Mouse (Mus musculus) myocyte (in vitro differentiated cells): Measurements from ENCODE around the gene Col4a1. TPM values are rescaled to one million over a fixed set of nuclear protein-coding genes. Genes with fewer than 3 reads are reported as not detected.

Source experiments
- H3K27me3 ChIP-seq: one replicate; pipeline ENCODE4 v1.6.1; 2011; ENCODE audit not compliant: control insufficient read depth, insufficient read depth, insufficient read length
- H3K36me3 ChIP-seq: one replicate; pipeline ENCODE4 v1.6.1; 2011; ENCODE audit not compliant: control insufficient read depth, insufficient read depth
- H3K4me2 ChIP-seq: one replicate; pipeline ENCODE4 v1.6.1; 2011; ENCODE audit warnings: low read depth, control low read depth
- H3K4me3 ChIP-seq: one replicate; pipeline ENCODE4 v1.5.1; 2011; ENCODE audit warnings: mild to moderate bottlenecking, control low read depth, moderate library complexity
- H3K79me2 ChIP-seq: one replicate; pipeline ENCODE4 v1.6.1; 2011; ENCODE audit not compliant: control insufficient read depth, insufficient read depth
- H3ac ChIP-seq: one replicate; pipeline ENCODE4 v1.6.1; 2011; ENCODE audit not compliant: control insufficient read depth, insufficient read length
- CEBPB ChIP-seq: IDR thresholded peaks from 2 replicates; pipeline ENCODE4 v1.6.1; 2011; ENCODE audit warnings: mild to moderate bottlenecking, moderate library complexity; ENCODE audit not compliant: poor library complexity, insufficient read depth, severe bottlenecking
- E2F4 ChIP-seq: IDR thresholded peaks from one replicate; pipeline ENCODE4 v1.6.1; 2011; ENCODE audit warnings: mild to moderate bottlenecking, control low read depth, moderate library complexity; ENCODE audit not compliant: insufficient read depth
- MAX ChIP-seq: IDR thresholded peaks from one replicate; pipeline ENCODE4 v1.6.1; 2011; ENCODE audit warnings: low read depth, mild to moderate bottlenecking, control low read depth
- MYOD1 ChIP-seq, 3 experiments: IDR thresholded peaks; one replicate each; pipeline ENCODE4 v1.6.1; 2011; ENCODE audit warnings: control low read depth in 2 of 3, low read depth in 2 of 3, mild to moderate bottlenecking in 2 of 3, moderate library complexity in 1 of 3; ENCODE audit not compliant: insufficient read length in 2 of 3, control insufficient read depth in 1 of 3
- MYOG ChIP-seq, 3 experiments: IDR thresholded peaks; one replicate each; pipeline ENCODE4 v1.6.1; 2011; ENCODE audit warnings: control low read depth in 2 of 3, low read depth in 2 of 3, mild to moderate bottlenecking in 2 of 3; ENCODE audit not compliant: insufficient read length in 2 of 3, control insufficient read depth in 1 of 3, insufficient read depth in 1 of 3
- POLR2A ChIP-seq: IDR thresholded peaks from one replicate; pipeline ENCODE4 v1.6.1; 2011; ENCODE audit warnings: low read depth, mild to moderate bottlenecking, control low read depth, moderate library complexity; ENCODE audit not compliant: insufficient read length
- POLR2AphosphoS2 ChIP-seq: IDR thresholded peaks from one replicate; pipeline ENCODE4 v1.6.1; 2011; ENCODE audit warnings: low read depth, control low read depth; ENCODE audit not compliant: insufficient read length
- REST ChIP-seq: IDR thresholded peaks from one replicate; pipeline ENCODE4 v1.6.1; 2011; ENCODE audit warnings: mild to moderate bottlenecking, control low read depth, moderate library complexity; ENCODE audit not compliant: insufficient read depth, insufficient read length
- SRF ChIP-seq: IDR thresholded peaks from one replicate; pipeline ENCODE4 v1.6.1; 2011; ENCODE audit warnings: low read depth; ENCODE audit not compliant: control insufficient read depth, insufficient read length
- TCF12 ChIP-seq: IDR thresholded peaks from one replicate; pipeline ENCODE4 v1.6.1; 2011; ENCODE audit warnings: mild to moderate bottlenecking, control low read depth; ENCODE audit not compliant: poor library complexity, insufficient read depth, severe bottlenecking
- TCF3 ChIP-seq: IDR thresholded peaks from one replicate; pipeline ENCODE4 v1.6.1; 2011; ENCODE audit warnings: low read depth, control low read depth; ENCODE audit not compliant: insufficient read length
- USF1 ChIP-seq: IDR thresholded peaks from one replicate; pipeline ENCODE4 v1.6.1; 2011; ENCODE audit warnings: low read depth, mild to moderate bottlenecking, control low read depth, moderate library complexity
- polyA plus RNA-seq: library from polyadenylated mRNA; unstranded; fragments of >200 nt; fragmentation: generic; extraction: Trizol; gene quantifications from one replicate; pipeline ENCODE4 v1.2.1, GENCODE M21; 2012; ENCODE audit warnings: missing spikeins

Gene Col4a1
- polyA plus RNA-seq, 1 experiment, result 34.8 TPM

DNA sequence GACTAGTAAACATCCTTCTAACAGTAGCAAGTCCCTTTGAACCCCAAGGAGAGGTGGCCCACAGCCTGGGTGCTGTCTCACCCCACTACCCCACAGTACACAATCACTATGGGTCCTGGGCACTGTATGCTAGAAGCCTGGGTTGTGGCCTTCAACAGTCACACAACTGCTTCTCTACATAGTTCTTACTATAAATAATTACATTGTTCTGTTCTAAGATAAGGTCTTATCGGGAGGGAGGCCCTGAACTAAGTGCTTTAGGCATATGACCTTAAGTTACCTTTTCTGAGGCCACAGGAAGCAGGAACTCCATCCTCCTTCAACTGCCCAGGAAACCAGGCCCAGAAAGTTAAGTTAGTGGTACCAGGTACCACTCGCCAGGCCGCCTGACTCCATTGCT lies 21.9 kb upstream of the Col4a1 start:
- H3K27me3 ChIP-seq, result no peaks in the 10 kb centered on the region
- peaks cover 5% of the 10 kb centered on the region for H3K79me2 ChIP-seq
- no peak overlapping the region for H3K4me3 ChIP-seq
- H3ac ChIP-seq, result no peak overlapping the region
- no peaks in the 10 kb centered on the region for H3K36me3 ChIP-seq
- no peak for TF ChIP-seq SRF
- TF ChIP-seq TCF3, result no peak
- no peak for TF ChIP-seq REST
- TF ChIP-seq CEBPB, result no peak
- no peak for TF ChIP-seq TCF12
- TF ChIP-seq MAX, result no peak
- TF ChIP-seq E2F4, result no peak
- no peak for TF ChIP-seq POLR2A
- TF ChIP-seq MYOD1 (IDR thresholded peaks at IDR 0.05; ENCODE audit: control insufficient read depth in 1 of 3, insufficient read length in 2 of 3, low read depth in 2 of 3), result no peak
- no peak for TF ChIP-seq MYOG (IDR thresholded peaks at IDR 0.05; ENCODE audit: control insufficient read depth in 1 of 3, insufficient read depth in 1 of 3, insufficient read length in 2 of 3, low read depth in 2 of 3)
- no peak for TF ChIP-seq USF1
- H3K4me2 ChIP-seq, result no peak overlapping the region

DNA sequence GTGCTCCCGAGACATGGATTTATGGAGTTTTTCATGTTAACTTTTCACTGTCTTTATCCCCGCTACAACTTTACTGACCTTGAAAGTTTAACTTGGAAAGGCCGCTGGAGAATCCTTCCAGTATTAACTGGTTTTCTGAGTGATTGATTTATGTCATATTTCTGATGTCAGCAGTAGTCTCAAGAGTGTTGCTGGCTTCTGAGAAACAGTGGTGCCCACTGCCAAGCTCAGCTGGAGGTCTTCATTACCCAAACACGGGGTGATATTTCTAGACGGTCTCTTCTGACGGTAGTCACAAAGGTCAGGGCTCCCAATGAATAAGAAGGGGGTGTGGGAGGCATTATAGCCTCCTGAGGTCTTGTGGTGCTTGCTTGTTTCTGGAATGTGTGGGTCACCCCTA lies 21.1 kb upstream of the Col4a1 start:
- no peak overlapping the region for H3K4me3 ChIP-seq
- no peak overlapping the region for H3K4me2 ChIP-seq
- H3K36me3 ChIP-seq, result no peaks in the 10 kb centered on the region
- TF ChIP-seq TCF12 (no peak), POLR2A (no peak), REST (no peak), TCF3 (no peak), SRF (no peak), MAX (no peak), USF1 (no peak), POLR2AphosphoS2 (no peak), MYOG (IDR thresholded peaks at IDR 0.05; ENCODE audit: control insufficient read depth in 1 of 3, insufficient read depth in 1 of 3, insufficient read length in 2 of 3, low read depth in 2 of 3) (no peak)
- H3K27me3 ChIP-seq, result no peaks in the 10 kb centered on the region
- H3ac ChIP-seq, result no peak overlapping the region
- H3K79me2 ChIP-seq, result peaks cover 5% of the 10 kb centered on the region

DNA sequence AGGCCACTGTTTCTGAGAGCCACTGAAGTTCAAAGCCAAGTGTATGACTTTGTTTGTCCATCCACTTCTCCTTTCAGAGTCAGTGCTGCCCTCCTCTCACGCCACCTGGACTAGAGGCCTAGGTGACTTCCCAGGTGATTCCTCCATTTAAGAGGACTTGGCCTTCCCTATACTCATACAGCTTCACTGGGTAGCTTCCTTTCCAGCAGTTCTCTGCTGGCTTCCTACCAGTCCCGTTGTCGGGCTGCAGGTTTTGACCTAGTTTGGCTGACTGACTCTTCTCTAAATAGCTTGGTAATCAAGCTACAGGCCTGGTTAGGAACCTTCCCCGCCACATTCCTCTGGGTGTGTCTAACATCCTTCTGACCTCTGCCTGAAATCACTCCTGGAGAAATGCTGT lies 18.9 kb upstream of the Col4a1 start:
- no peaks in the 10 kb centered on the region for H3K27me3 ChIP-seq
- H3K36me3 ChIP-seq, result no peaks in the 10 kb centered on the region
- H3ac ChIP-seq, result no peak overlapping the region
- no peak overlapping the region for H3K4me3 ChIP-seq
- TF ChIP-seq USF1 (no peak), MAX (no peak), TCF3 (no peak), MYOD1 (IDR thresholded peaks at IDR 0.05; ENCODE audit: control insufficient read depth in 1 of 3, insufficient read length in 2 of 3, low read depth in 2 of 3) (no peak), TCF12 (no peak), REST (no peak), CEBPB (no peak), POLR2A (no peak), MYOG (IDR thresholded peaks at IDR 0.05; ENCODE audit: control insufficient read depth in 1 of 3, insufficient read depth in 1 of 3, insufficient read length in 2 of 3, low read depth in 2 of 3) (no peak)
- H3K79me2 ChIP-seq, result peaks cover 5% of the 10 kb centered on the region
- H3K4me2 ChIP-seq, result no peak overlapping the region

DNA sequence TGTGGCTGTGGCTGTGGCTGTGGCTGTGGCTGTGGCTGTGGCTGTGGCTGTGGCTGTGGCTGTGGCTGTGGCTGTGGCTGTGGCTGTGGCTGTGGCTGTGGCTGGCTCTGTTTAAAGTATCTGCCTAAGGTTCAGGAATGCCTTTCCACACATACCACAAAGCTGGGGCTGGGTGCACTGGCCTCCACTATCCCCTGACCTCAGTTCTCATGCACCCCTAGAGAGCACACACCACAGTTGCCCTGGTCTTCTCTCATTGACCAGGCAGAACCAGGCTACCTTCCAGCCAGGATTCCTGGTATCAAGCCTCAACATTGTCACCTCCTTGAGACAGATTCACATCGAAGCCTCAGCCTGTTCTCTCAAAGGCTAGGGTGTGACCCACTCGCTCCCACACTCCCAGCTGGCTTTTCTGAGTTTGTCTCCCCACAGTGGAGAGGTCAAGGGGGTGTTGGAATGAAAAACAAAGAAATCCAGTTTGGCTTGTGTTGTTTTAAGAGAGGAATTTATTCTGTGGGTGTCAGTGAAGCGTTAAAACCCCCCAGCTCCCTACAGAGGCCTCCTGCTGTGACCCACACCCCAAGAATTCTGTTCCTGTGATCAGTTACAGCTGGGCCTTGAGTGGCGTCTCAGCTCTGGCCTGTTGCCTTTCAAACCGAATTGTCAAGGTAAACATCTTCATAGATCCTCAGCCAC lies 15.2 kb upstream of the Col4a1 start:
- Histone ChIP-seq H3K4me2 (no peak overlapping the region), H3K4me3 (no peak overlapping the region), H3K36me3 (no peaks in the 10 kb centered on the region), H3ac (no peak overlapping the region), H3K27me3 (no peaks in the 10 kb centered on the region), H3K79me2 (peaks cover 4% of the 10 kb centered on the region)
- TF ChIP-seq POLR2A (no peak), CEBPB (no peak), USF1 (no peak), MYOD1 (IDR thresholded peaks at IDR 0.05; ENCODE audit: control insufficient read depth in 1 of 3, insufficient read length in 2 of 3, low read depth in 2 of 3) (no peak), TCF3 (no peak), SRF (no peak), POLR2AphosphoS2 (no peak), REST (no peak), MYOG (IDR thresholded peaks at IDR 0.05; ENCODE audit: control insufficient read depth in 1 of 3, insufficient read depth in 1 of 3, insufficient read length in 2 of 3, low read depth in 2 of 3) (no peak), MAX (no peak), TCF12 (no peak), E2F4 (no peak)

DNA sequence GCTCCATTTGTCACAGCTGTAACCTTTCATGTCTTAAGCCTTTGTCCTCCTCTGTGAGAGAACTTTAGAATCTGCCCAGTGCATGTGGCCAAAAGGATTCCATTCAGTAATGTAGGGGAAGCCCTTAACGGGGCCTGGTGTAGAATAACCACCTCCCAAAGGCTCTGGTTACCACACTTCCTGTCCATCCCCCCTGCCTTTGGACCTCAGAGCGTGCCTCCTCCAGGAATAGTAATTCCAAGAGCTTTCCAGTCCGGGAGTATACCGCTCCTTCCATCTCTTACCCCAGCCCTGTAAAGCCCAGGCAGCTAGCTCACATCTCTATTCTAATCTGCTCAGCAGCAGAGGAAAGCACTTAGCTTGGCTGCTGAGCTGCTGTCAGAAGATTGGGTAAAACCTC lies 14.7 kb upstream of the Col4a1 start:
- Histone ChIP-seq H3K36me3 (no peaks in the 10 kb centered on the region), H3K79me2 (peaks cover 4% of the 10 kb centered on the region), H3K4me3 (no peak overlapping the region), H3ac (no peak overlapping the region), H3K4me2 (no peak overlapping the region), H3K27me3 (no peaks in the 10 kb centered on the region)
- TF ChIP-seq E2F4 (no peak), POLR2A (no peak), MYOD1 (IDR thresholded peaks at IDR 0.05; ENCODE audit: control insufficient read depth in 1 of 3, insufficient read length in 2 of 3, low read depth in 2 of 3) (no peak), MYOG (IDR thresholded peaks at IDR 0.05; ENCODE audit: control insufficient read depth in 1 of 3, insufficient read depth in 1 of 3, insufficient read length in 2 of 3, low read depth in 2 of 3) (no peak), CEBPB (no peak), USF1 (no peak), MAX (no peak)
